Mouse (Mus musculus) MEL (cell line): ENCODE results near the gene Lhb. TPM values are rescaled to one million over a fixed set of nuclear protein-coding genes. Genes with fewer than 3 reads are reported as not detected.

Experiments
- DNase-seq: peaks from one replicate; pipeline ENCODE4 v3.0.0; 2011; ENCODE audit warnings: low read depth, low spot score
- H3K27ac ChIP-seq: 2 replicates; pipeline ENCODE4 v1.5.1; 2012; ENCODE audit warnings: low read depth, mild to moderate bottlenecking, control low read depth, low read length, moderate library complexity; ENCODE audit not compliant: control insufficient read depth
- H3K27me3 ChIP-seq, 2 experiments: fragments of 150-350 bp in 1 of 2; sonication (generic) in 1 of 2; 2 replicates each; pipeline ENCODE4 v1.6.1; 2012; ENCODE audit warnings: low read length in 2 of 2, mild to moderate bottlenecking in 2 of 2, improper control_type of control experiment in 1 of 2, moderate library complexity in 1 of 2; ENCODE audit not compliant: insufficient read depth in 2 of 2, control insufficient read depth in 1 of 2
- H3K36me3 ChIP-seq, 2 experiments: 2 replicates each; pipeline ENCODE4 v1.6.1; 2012 to 2014; ENCODE audit warnings: low read length in 2 of 2, improper control_type of control experiment in 1 of 2, inconsistent platforms in 1 of 2, mild to moderate bottlenecking in 1 of 2; ENCODE audit not compliant: insufficient read depth in 2 of 2, control insufficient read depth in 1 of 2
- H3K4me1 ChIP-seq, 2 experiments: fragments of 150-350 bp in 1 of 2; sonication (generic) in 1 of 2; 2 replicates each; pipeline ENCODE4 v1.6.1; 2012; ENCODE audit warnings: low read length in 2 of 2, improper control_type of control experiment in 1 of 2, mild to moderate bottlenecking in 1 of 2; ENCODE audit not compliant: insufficient read depth in 2 of 2, control insufficient read depth in 1 of 2
- H3K4me3 ChIP-seq, 2 experiments: fragments of 150-350 bp in 1 of 2; sonication (generic) in 1 of 2; 2 replicates each; pipeline ENCODE4 v1.5.1; 2012; ENCODE audit warnings: low read depth in 2 of 2, low read length in 2 of 2, mild to moderate bottlenecking in 2 of 2, moderate library complexity in 2 of 2, control low read depth in 1 of 2, improper control_type of control experiment in 1 of 2; ENCODE audit not compliant: control insufficient read depth in 1 of 2, insufficient read depth in 1 of 2
- H3K79me2 ChIP-seq: 2 replicates; pipeline ENCODE4 v1.6.1; 2012; ENCODE audit warnings: mild to moderate bottlenecking, low read length, moderate library complexity; ENCODE audit not compliant: control insufficient read depth, poor library complexity, insufficient read depth
- H3K9ac ChIP-seq: 2 replicates; pipeline ENCODE4 v1.6.1; 2012; ENCODE audit warnings: low read depth, mild to moderate bottlenecking, control low read depth, low read length, moderate library complexity; ENCODE audit not compliant: control insufficient read depth, poor library complexity, severe bottlenecking
- H3K9me3 ChIP-seq: fragments of 150-350 bp; sonication (generic); replicated peaks from 2 replicates; pipeline ENCODE4 v1.6.1; 2012; ENCODE audit warnings: mild to moderate bottlenecking, low read length, improper control_type of control experiment, moderate library complexity; ENCODE audit not compliant: insufficient read depth
- BHLHE40 ChIP-seq: IDR thresholded peaks from 2 replicates; pipeline ENCODE4 v1.6.1; 2012; ENCODE audit warnings: low read depth, mild to moderate bottlenecking, inconsistent platforms, low read length, improper control_type of control experiment, borderline replicate concordance
- CHD1 ChIP-seq: IDR thresholded peaks from 2 replicates; pipeline ENCODE4 v1.6.1; 2012; ENCODE audit warnings: low read depth, mild to moderate bottlenecking, inconsistent platforms, low read length, improper control_type of control experiment
- ELF1 ChIP-seq: IDR thresholded peaks from 2 replicates; pipeline ENCODE4 v1.6.1; 2014; ENCODE audit warnings: low read depth, mild to moderate bottlenecking, inconsistent platforms, low read length, improper control_type of control experiment, moderate library complexity
- ETS1 ChIP-seq: IDR thresholded peaks from 2 replicates; pipeline ENCODE4 v1.6.1; 2012; ENCODE audit warnings: low read depth, mild to moderate bottlenecking, inconsistent platforms, low read length, improper control_type of control experiment, moderate library complexity
- GABPA ChIP-seq: IDR thresholded peaks from 2 replicates; pipeline ENCODE4 v1.6.1; 2012; ENCODE audit warnings: low read depth, mild to moderate bottlenecking, inconsistent platforms, low read length, improper control_type of control experiment, moderate library complexity
- GATA1 ChIP-seq: IDR thresholded peaks from 2 replicates; pipeline ENCODE4 v1.6.1; 2011; ENCODE audit warnings: low read depth, low read length, improper control_type of control experiment
- KAT2A ChIP-seq: conservative IDR thresholded peaks from 2 replicates; pipeline ENCODE4 v1.6.1; 2012; ENCODE audit warnings: low read depth, low read length, improper control_type of control experiment, inconsistent platforms
- MAFK ChIP-seq: IDR thresholded peaks from 2 replicates; pipeline ENCODE4 v1.6.1; 2011; ENCODE audit warnings: low read depth, mild to moderate bottlenecking, low read length, improper control_type of control experiment, borderline replicate concordance
- MXI1 ChIP-seq: IDR thresholded peaks from 2 replicates; pipeline ENCODE4 v1.6.1; 2011; ENCODE audit warnings: mild to moderate bottlenecking, low read depth, low read length, improper control_type of control experiment
- MYC ChIP-seq: IDR thresholded peaks from 2 replicates; pipeline ENCODE4 v1.6.1; 2011; ENCODE audit warnings: low read depth, mild to moderate bottlenecking, low read length, improper control_type of control experiment, moderate library complexity
- NRF1 ChIP-seq: IDR thresholded peaks from 2 replicates; pipeline ENCODE4 v1.6.1; 2014; ENCODE audit warnings: low read depth, mild to moderate bottlenecking, inconsistent platforms, low read length, improper control_type of control experiment, moderate library complexity; ENCODE audit not compliant: poor library complexity, insufficient read depth, severe bottlenecking
- POLR2A ChIP-seq, 2 experiments: IDR thresholded peaks; 2 replicates each; pipeline ENCODE4 v1.6.1; 2011 to 2012; ENCODE audit warnings: low read length in 2 of 2, mild to moderate bottlenecking in 2 of 2, control low read depth in 1 of 2, improper control_type of control experiment in 1 of 2, low read depth in 1 of 2, moderate library complexity in 1 of 2; ENCODE audit not compliant: control insufficient read depth in 1 of 2, insufficient read depth in 1 of 2, poor library complexity in 1 of 2
- POLR2AphosphoS2 ChIP-seq: IDR thresholded peaks from 2 replicates; pipeline ENCODE4 v1.6.1; 2011; ENCODE audit warnings: low read length, improper control_type of control experiment
- RAD21 ChIP-seq: IDR thresholded peaks from 2 replicates; pipeline ENCODE4 v1.6.1; 2011; ENCODE audit warnings: mild to moderate bottlenecking, low read depth, low read length, improper control_type of control experiment
- RCOR1 ChIP-seq: IDR thresholded peaks from 2 replicates; pipeline ENCODE4 v1.6.1; 2012; ENCODE audit warnings: low read depth, mild to moderate bottlenecking, inconsistent platforms, low read length, improper control_type of control experiment
- SIN3A ChIP-seq: IDR thresholded peaks from 2 replicates; pipeline ENCODE4 v1.6.1; 2012; ENCODE audit warnings: low read length, improper control_type of control experiment, inconsistent platforms
- TCF12 ChIP-seq: IDR thresholded peaks from 2 replicates; pipeline ENCODE4 v1.6.1; 2014; ENCODE audit warnings: low read depth, mild to moderate bottlenecking, inconsistent platforms, low read length, improper control_type of control experiment, moderate library complexity
- UBTF ChIP-seq: IDR thresholded peaks from 2 replicates; pipeline ENCODE4 v1.6.1; 2012; ENCODE audit warnings: low read depth, mild to moderate bottlenecking, inconsistent platforms, low read length, improper control_type of control experiment, moderate library complexity, borderline replicate concordance; ENCODE audit not compliant: insufficient read depth
- USF2 ChIP-seq, 2 experiments: IDR thresholded peaks; 2 replicates each; pipeline ENCODE4 v1.6.1; 2011 to 2012; ENCODE audit warnings: improper control_type of control experiment in 2 of 2, low read length in 2 of 2, borderline replicate concordance in 1 of 2, inconsistent platforms in 1 of 2, low read depth in 1 of 2, mild to moderate bottlenecking in 1 of 2; ENCODE audit not compliant: insufficient read depth in 1 of 2
- ZC3H11A ChIP-seq: IDR thresholded peaks from 2 replicates; pipeline ENCODE4 v1.6.1; 2012; ENCODE audit warnings: low read depth, mild to moderate bottlenecking, inconsistent platforms, low read length, improper control_type of control experiment
- ZKSCAN1 ChIP-seq: IDR thresholded peaks from 2 replicates; pipeline ENCODE4 v1.6.1; 2012; ENCODE audit warnings: low read depth, mild to moderate bottlenecking, inconsistent platforms, low read length, improper control_type of control experiment, moderate library complexity
- polyA plus RNA-seq, 2 experiments: library from polyadenylated mRNA; stranded (reverse) in 1 of 2; unstranded in 1 of 2; fragments of >175 nt in 1 of 2; fragments of >200 nt in 1 of 2; gene quantifications; 2 replicates each; pipeline versions ENCODE4 v1.2.1 to v1.2.4; 2012; ENCODE audit warnings: low replicate concordance in 2 of 2, low read depth in 1 of 2; ENCODE audit not compliant: insufficient read length in 2 of 2, insufficient read depth in 1 of 2, missing spikeins in 1 of 2
- total RNA-seq: library from RNA; depleted of rRNA; stranded (reverse); fragments of 300-350 nt; gene quantifications from 2 replicates; pipeline ENCODE4 v1.2.3, GENCODE M21; 2012

The Lhb gene
- total and polyA plus RNA-seq, 3 experiments = 0.19 to 0.28 TPM; not detected in 1

GRCm38 (mm10) chr7:45434203-45435015, 13.8 kb downstream of the Lhb start, which contains the start of gene Gys1 (continued):
- no peak for TF ChIP-seq ZKSCAN1
- peak; percentile 82 for TF ChIP-seq POLR2AphosphoS2
- TF ChIP-seq SIN3A = peak; percentile 98
- peak; percentile 43; the same call in 1 of the 2 replicates for TF ChIP-seq ETS1
- peak; percentile 25; the same call in 1 of the 2 replicates for TF ChIP-seq BHLHE40
- TF ChIP-seq GABPA = peak; percentile 52; the same call in 1 of the 2 replicates
- peak; percentile 96 for TF ChIP-seq MXI1
- TF ChIP-seq MYC = peak; percentile 98
- TF ChIP-seq USF2 (IDR thresholded peaks at IDR 0.05; ENCODE audit: borderline replicate concordance in 1 of 2, insufficient read depth in 1 of 2, low read depth in 1 of 2, low read length in 2 of 2) = no peak
- no peak for TF ChIP-seq MAFK

- peaks cover 0 to 9% of the 10 kb centered on the region in 2 experiments; a peak in 3 of 4 replicates for H3K4me1 ChIP-seq
- no peaks in the 10 kb centered on the region for H3K27me3 ChIP-seq
- peak overlapping the region; percentile 47 for H3K27ac ChIP-seq
Observed at GRCm38 (mm10) chr7:45435038-45435437, 14.4 kb downstream of the Lhb start.

GRCm38 (mm10) chr7:45436444-45436843, 15.8 kb downstream of the Lhb start:
- H3K79me2 ChIP-seq = peaks cover 33% of the 10 kb centered on the region
- DNase-seq = no peak
- H3K9me3 ChIP-seq = no peaks in the 10 kb centered on the region
- H3K4me3 ChIP-seq = no peak overlapping the region
- H3K27me3 ChIP-seq = no peaks in the 10 kb centered on the region
- no peak overlapping the region for H3K9ac ChIP-seq
- no peak overlapping the region for H3K27ac ChIP-seq
- TF ChIP-seq ELF1 = no peak
- no peak for TF ChIP-seq ETS1
- no peak for TF ChIP-seq ZC3H11A
- no peak for TF ChIP-seq KAT2A
- TF ChIP-seq USF2 (IDR thresholded peaks at IDR 0.05; ENCODE audit: borderline replicate concordance in 1 of 2, insufficient read depth in 1 of 2, low read depth in 1 of 2, low read length in 2 of 2) = no peak
- no peak for TF ChIP-seq MYC
- no peak for TF ChIP-seq GATA1
- no peak for TF ChIP-seq MXI1
- no peak for TF ChIP-seq MAFK
- no peak for TF ChIP-seq UBTF
- no peak for TF ChIP-seq BHLHE40
- TF ChIP-seq NRF1 = no peak
- H3K36me3 ChIP-seq = peaks cover 6 to 8% of the 10 kb centered on the region in 2 experiments; a peak in 3 of 4 replicates
- peaks cover 0 to 9% of the 10 kb centered on the region in 2 experiments; a peak in 3 of 4 replicates for H3K4me1 ChIP-seq

More at GRCm38 (mm10) chr7:45435038-45435437, 14.4 kb downstream of the Lhb start:
- peak; percentile 62 for DNase-seq
- peak overlapping the region; percentile 86 for H3K9ac ChIP-seq
- TF ChIP-seq CHD1 = 0 out of 2 replicates have a peak, but pooled peaks have one; percentile 41
- no peak for TF ChIP-seq RCOR1
- TF ChIP-seq RAD21 = no peak
- no peak for TF ChIP-seq TCF12
- no peak; a peak in 1 of 4 replicates for TF ChIP-seq POLR2A (IDR thresholded peaks at IDR 0.05; ENCODE audit: control insufficient read depth in 1 of 2, insufficient read depth in 1 of 2, low read depth in 1 of 2, low read length in 2 of 2, poor library complexity in 1 of 2)
- TF ChIP-seq, all 39 proteins: peak for 1
- Histone ChIP-seq H3K4me3 (peak overlapping the region; percentile 79 to 90), H3K36me3 (peaks cover 6 to 8% of the 10 kb centered on the region in 2 experiments; a peak in 3 of 4 replicates), H3K9me3 (no peaks in the 10 kb centered on the region), H3K79me2 (peaks cover 47% of the 10 kb centered on the region)
